ENCODE assay signal across 8 mouse cellular contexts in genomic region chr5:35680958-35681357, GRCm38 (mm10). TPM values are rescaled to one million over a fixed set of nuclear protein-coding genes. Genes with fewer than 3 reads are reported as not detected.
DNase-seq lines count a peak whose midpoint lies in the region; ATAC-seq lines count a peak whose summit lies in the region.

No protein-coding gene starts in this region.

- ATAC-seq in embryonic facial prominence, embryonic 14.5 days (ENCODE audit: low read depth) = 0 out of 2 replicates have a peak, but pooled peaks have one; percentile 28
- ATAC-seq in intestine, embryonic 16.5 days = peak; percentile 41; the same call in 1 of the 2 replicates

- H3K27ac ChIP-seq in embryonic facial prominence, embryonic 14.5 days (replicated peaks; ENCODE audit: low read depth, low read length) = no peak overlapping the region
- H3K27ac ChIP-seq in embryonic facial prominence, embryonic 10.5 days (replicated peaks) = no peak overlapping the region
- no peak overlapping the region for H3K27ac ChIP-seq in intestine, embryonic 16.5 days (ENCODE audit: low read length)
- no peak overlapping the region for H3K27ac ChIP-seq in forebrain, embryonic 10.5 days

- H3K4me1 ChIP-seq in embryonic facial prominence, embryonic 14.5 days (ENCODE audit: control insufficient read depth, insufficient read depth, low read length) = peaks cover 3% of the 10 kb centered on the region; the same call in 1 of the 2 replicates
- H3K4me1 ChIP-seq in embryonic facial prominence, embryonic 10.5 days = peaks cover 18% of the 10 kb centered on the region
- H3K4me1 ChIP-seq in intestine, embryonic 16.5 days (ENCODE audit: control insufficient read depth, insufficient read depth, low read length) = peaks cover 16% of the 10 kb centered on the region; the same call in 1 of the 2 replicates
- H3K4me1 ChIP-seq in forebrain, embryonic 10.5 days = peaks cover 16% of the 10 kb centered on the region

- H3K4me2 ChIP-seq in embryonic facial prominence, embryonic 14.5 days (ENCODE audit: low read depth, low read length) = no peak overlapping the region
- no peak overlapping the region for H3K4me2 ChIP-seq in intestine, embryonic 16.5 days (ENCODE audit: low read depth, low read length)

- no peaks in the 10 kb centered on the region for H3K36me3 ChIP-seq in embryonic facial prominence, embryonic 14.5 days (ENCODE audit: control insufficient read depth, insufficient read depth, low read length)
- H3K36me3 ChIP-seq in embryonic facial prominence, embryonic 10.5 days (replicated peaks) = no peaks in the 10 kb centered on the region
- no peaks in the 10 kb centered on the region for H3K36me3 ChIP-seq in intestine, embryonic 16.5 days (ENCODE audit: control insufficient read depth, insufficient read depth, low read length)
- no peaks in the 10 kb centered on the region for H3K36me3 ChIP-seq in forebrain, embryonic 10.5 days (replicated peaks)

- no peak overlapping the region for H3K9ac ChIP-seq in embryonic facial prominence, embryonic 14.5 days (ENCODE audit: low read depth, low read length)
- H3K9ac ChIP-seq in intestine, embryonic 16.5 days (ENCODE audit: low read depth, low read length) = no peak overlapping the region

- H3K4me3 ChIP-seq in embryonic facial prominence, embryonic 14.5 days (ENCODE audit: low read depth, low read length) = no peak overlapping the region
- no peak overlapping the region for H3K4me3 ChIP-seq in embryonic facial prominence, embryonic 10.5 days
- H3K4me3 ChIP-seq in intestine, embryonic 16.5 days (ENCODE audit: low read length) = no peak overlapping the region
- H3K4me3 ChIP-seq in forebrain, embryonic 10.5 days = no peak overlapping the region

- DNase-seq in embryonic facial prominence, embryonic 14.5 days (ENCODE audit: low spot score) = no peak
- no peak for DNase-seq in embryonic facial prominence, embryonic 10.5 days (ENCODE audit: low spot score)
- peak; percentile 39 for DNase-seq in retina, postnatal 1 day
- no peak for DNase-seq in retina, embryonic 14.5 days (ENCODE audit: low spot score)
- peak; percentile 68 to 72 for DNase-seq in lung, postnatal 4 days
- DNase-seq in cerebellum, adult 18-20 months = no peak
- no peak for DNase-seq in forebrain, embryonic 10.5 days (ENCODE audit: extremely low spot score, low spot score)

- 50% methylated on average over 2 of the region's 2 CpGs for WGBS in embryonic facial prominence, embryonic 14.5 days
- 71% methylated on average over 2 of the region's 2 CpGs for whole genome bisulfite sequencing in embryonic facial prominence, embryonic 10.5 days
- 64% methylated on average over 2 of the region's 2 CpGs for WGBS in intestine, embryonic 16.5 days
- 62% methylated on average over 2 of the region's 2 CpGs for WGBS in forebrain, embryonic 10.5 days

- H3K9me3 ChIP-seq in embryonic facial prominence, embryonic 14.5 days (ENCODE audit: control insufficient read depth, low read length) = no peaks in the 10 kb centered on the region
- no peaks in the 10 kb centered on the region for H3K9me3 ChIP-seq in embryonic facial prominence, embryonic 10.5 days
- no peaks in the 10 kb centered on the region for H3K9me3 ChIP-seq in intestine, embryonic 16.5 days (ENCODE audit: control insufficient read depth, low read length)
- H3K9me3 ChIP-seq in forebrain, embryonic 10.5 days = no peaks in the 10 kb centered on the region

- peaks cover 41% of the 10 kb centered on the region for H3K27me3 ChIP-seq in embryonic facial prominence, embryonic 14.5 days (replicated peaks; ENCODE audit: control insufficient read depth, insufficient read depth, low read length)
- peaks cover 58% of the 10 kb centered on the region for H3K27me3 ChIP-seq in embryonic facial prominence, embryonic 10.5 days (replicated peaks; ENCODE audit: low read depth, poor library complexity, severe bottlenecking)
- peaks cover 12% of the 10 kb centered on the region for H3K27me3 ChIP-seq in intestine, embryonic 16.5 days (replicated peaks; ENCODE audit: control insufficient read depth, insufficient read depth, low read length)
- peaks cover 53% of the 10 kb centered on the region for H3K27me3 ChIP-seq in forebrain, embryonic 10.5 days (ENCODE audit: poor library complexity, severe bottlenecking)

RNA-seq across cellular contexts. Expression of gene Htra3, which starts 1.4 kb away (rescaled TPM):
- polyA plus RNA-seq in embryonic facial prominence, embryonic 14.5 days (2014; fragmentation: Nextera tagmentation; extraction: Ambion mirVana) = 42.5 and 46.4 TPM in 2 replicates
- polyA plus RNA-seq in embryonic facial prominence, embryonic 10.5 days (2016; fragmentation: Nextera tagmentation; extraction: Ambion mirVana) = 4.2 and 5.4 TPM in 2 replicates
- polyA plus RNA-seq in intestine, embryonic 16.5 days (2015; fragmentation: Nextera tagmentation; extraction: Ambion mirVana) = 53.5 and 58.1 TPM in 2 replicates
- 3.1 and 3.6 TPM in 2 replicates for polyA plus RNA-seq in forebrain, embryonic 10.5 days (2016; fragmentation: Nextera tagmentation; extraction: Ambion mirVana)

RNA-seq across cellular contexts. Expression of gene Sh3tc1, which starts 58.8 kb away (rescaled TPM):
- polyA plus RNA-seq in embryonic facial prominence, embryonic 14.5 days (2014; fragmentation: Nextera tagmentation; extraction: Ambion mirVana) = 5.1 and 5.3 TPM in 2 replicates
- polyA plus RNA-seq in embryonic facial prominence, embryonic 10.5 days (2016; fragmentation: Nextera tagmentation; extraction: Ambion mirVana) = 3.7 and 4.3 TPM in 2 replicates
- polyA plus RNA-seq in intestine, embryonic 16.5 days (2015; fragmentation: Nextera tagmentation; extraction: Ambion mirVana) = 18.4 and 20.5 TPM in 2 replicates
- polyA plus RNA-seq in forebrain, embryonic 10.5 days (2016; fragmentation: Nextera tagmentation; extraction: Ambion mirVana) = 3.9 and 4.5 TPM in 2 replicates

Comparison
In these comparisons a context has a peak if more than half of its experiments do, and no peak if none do; other contexts are left out.
1. DNase-seq: peak in retina, postnatal 1 day (single experiment) and lung, postnatal 4 days (2 of 2); none in embryonic facial prominence, embryonic 14.5 days (single experiment), embryonic facial prominence, embryonic 10.5 days (single experiment), retina, embryonic 14.5 days (single experiment), cerebellum, adult 18-20 months (0 of 2) and forebrain, embryonic 10.5 days (single experiment).